Mouse (Mus musculus) left cerebral cortex, adult 18-20 months (tissue): ENCODE results near the gene Sct. TPM values are rescaled to one million over a fixed set of nuclear protein-coding genes. Genes with fewer than 3 reads are reported as not detected.

Experiments used
- DNase-seq, 2 experiments: peaks; one replicate each; pipeline ENCODE4 v3.0.0; 2021 to 2022; ENCODE audit warnings: low spot score in 2 of 2, mixed read lengths in 1 of 2
- long read RNA-seq, 2 experiments: library from polyadenylated mRNA; stranded (forward); transcript quantifications; one replicate each; pipeline ENCODE4 v2.0.0; 2021
- total RNA-seq, 2 experiments: library from RNA; stranded (reverse); gene quantifications; 2 replicates each; pipeline ENCODE4 v1.2.3; 2021

Gene Sct
- total RNA-seq, result not detected
- long read RNA-seq, experiment 1, result 0 reads
- long read RNA-seq, experiment 2, result 0 reads

- DNase-seq, result no peak
Measured at GRCm38 (mm10) chr7:141278766-141279590, at the start of gene Sct. TSS of gene Sct (minus strand) at chr7:141279133.

- DNase-seq, result no peak
Measured at GRCm38 (mm10) chr7:141328373-141328990, 49.5 kb upstream of the Sct start.

GRCm38 (mm10) chr7:141327469-141328372, 48.8 kb upstream of the Sct start, which contains the start of the genes Deaf1 and Tmem80:
TSS of gene Deaf1 (minus strand) at chr7:141327690.
TSS of gene Tmem80 (plus strand) at chr7:141327739.
- DNase-seq, result peak; percentile 99 to 100

GRCm38 (mm10) chr7:141326546-141327446, 47.9 kb upstream of the Sct start:
- DNase-seq, result peak in 1 of 2 experiments; percentile 11

- no peak for DNase-seq
Measured at GRCm38 (mm10) chr7:141324686-141325085, 45.8 kb upstream of the Sct start.

GRCm38 (mm10) chr7:141319446-141319845, 40.5 kb upstream of the Sct start:
- no peak for DNase-seq

- DNase-seq, result no peak
Measured at GRCm38 (mm10) chr7:141317619-141318132, 38.7 kb upstream of the Sct start.

- DNase-seq, result peak; percentile 51 to 54
Measured at GRCm38 (mm10) chr7:141315974-141316373, 37.0 kb upstream of the Sct start.

- no peak for DNase-seq
Measured at GRCm38 (mm10) chr7:141315076-141315475, 36.1 kb upstream of the Sct start.

- DNase-seq, result no peak
Measured at GRCm38 (mm10) chr7:141314416-141314815, 35.5 kb upstream of the Sct start.

- DNase-seq, result no peak
Measured at GRCm38 (mm10) chr7:141304537-141304936, 25.6 kb upstream of the Sct start.

- no peak for DNase-seq
Measured at GRCm38 (mm10) chr7:141302702-141303268, 23.9 kb upstream of the Sct start.

- DNase-seq, result no peak
Measured at GRCm38 (mm10) chr7:141301386-141301785, 22.5 kb upstream of the Sct start.

- no peak for DNase-seq
Measured at GRCm38 (mm10) chr7:141299175-141299574, 20.2 kb upstream of the Sct start.

GRCm38 (mm10) chr7:141297926-141298650, 19.2 kb upstream of the Sct start:
- no peak for DNase-seq

GRCm38 (mm10) chr7:141294479-141294878, 15.5 kb upstream of the Sct start:
- no peak for DNase-seq

- DNase-seq, result no peak
Measured at GRCm38 (mm10) chr7:141293852-141294471, 15.0 kb upstream of the Sct start.

- DNase-seq, result peak in 1 of 2 experiments; percentile 17
Measured at GRCm38 (mm10) chr7:141292583-141293388, 13.9 kb upstream of the Sct start.
